Mouse (Mus musculus): ENCODE results near the gene 1700025G04Rik.

The 1700025G04Rik gene

DNA sequence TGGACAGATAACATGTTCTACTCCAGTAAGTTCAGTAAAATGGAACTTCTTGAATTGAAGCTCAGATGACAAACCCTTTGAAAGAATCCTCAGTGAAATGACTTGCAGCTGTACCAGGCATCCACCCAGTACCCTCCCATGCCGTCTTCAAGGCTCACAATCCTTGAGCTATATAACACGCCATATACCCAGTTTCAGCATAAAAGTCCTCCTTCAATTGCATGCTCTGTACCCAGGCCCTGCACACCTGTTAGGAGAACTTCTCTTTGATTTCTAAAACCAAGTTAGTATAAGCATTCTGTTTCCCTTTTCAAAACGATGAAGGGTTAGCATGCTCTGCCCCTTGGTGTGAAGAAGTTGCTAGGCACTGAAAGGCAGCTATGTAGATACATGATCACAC lies 56.2 kb downstream of the 1700025G04Rik start:
- DNase-seq (ENCODE audit: low spot score in 2 of 2) = no peak

GRCm38 (mm10) chr1:152032144-152032543 lies 57.8 kb downstream of the 1700025G04Rik start:
- no peak for DNase-seq (ENCODE audit: low spot score in 2 of 2)

GRCm38 (mm10) chr1:152030546-152030945 lies 59.4 kb downstream of the 1700025G04Rik start:
- DNase-seq (ENCODE audit: low spot score in 2 of 2) = no peak

GRCm38 (mm10) chr1:152028718-152029117 lies 61.2 kb downstream of the 1700025G04Rik start:
- DNase-seq (ENCODE audit: low spot score in 2 of 2) = no peak

DNA sequence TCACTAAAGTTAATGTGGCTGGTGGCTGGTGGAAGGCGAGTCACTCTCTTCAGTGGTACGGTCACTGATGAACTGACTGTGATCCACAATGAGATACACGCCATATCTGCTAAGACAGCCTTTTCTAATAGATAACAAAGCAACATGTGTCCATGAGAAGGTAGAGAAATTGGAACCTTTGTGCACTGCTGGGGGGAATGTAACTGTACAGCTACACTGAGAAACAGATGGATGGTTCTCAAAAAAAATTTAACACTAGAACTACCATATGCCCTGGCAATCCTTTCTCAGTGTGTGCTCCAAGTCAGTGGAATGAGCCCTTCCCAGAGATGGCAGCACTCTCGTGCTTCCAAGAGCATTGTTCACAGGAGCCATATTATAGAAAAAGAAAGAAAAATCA lies 63.2 kb downstream of the 1700025G04Rik start:
- DNase-seq (ENCODE audit: low spot score in 2 of 2) = no peak

DNA sequence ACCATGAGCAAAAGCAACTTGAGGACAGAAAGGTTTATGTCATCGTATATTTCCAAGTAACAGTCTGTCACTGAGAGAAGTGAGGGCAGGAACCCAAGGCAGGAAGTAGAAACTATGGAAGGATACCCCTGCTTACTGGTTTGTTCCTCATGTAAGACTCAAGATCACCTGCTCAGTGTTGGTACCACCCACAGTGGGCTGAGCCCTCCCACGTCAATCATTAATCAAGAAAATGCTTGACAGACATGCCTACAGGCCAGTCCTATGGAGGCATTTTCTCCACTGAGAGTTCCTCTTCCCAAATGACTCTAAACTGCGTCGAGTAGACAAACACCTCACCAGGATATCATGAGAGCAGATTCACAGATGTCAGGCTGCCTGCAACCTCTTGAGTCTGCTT lies 64.6 kb downstream of the 1700025G04Rik start:
- DNase-seq (ENCODE audit: low spot score in 2 of 2) = no peak

- no peak for DNase-seq (ENCODE audit: low spot score in 2 of 2)
These were observed 65.7 kb downstream of the 1700025G04Rik start for GRCm38 (mm10) chr1:152024019-152024787.

GRCm38 (mm10) chr1:152020812-152021211 lies 69.1 kb downstream of the 1700025G04Rik start:
- DNase-seq (ENCODE audit: low spot score in 2 of 2) = no peak

- DNase-seq (ENCODE audit: low spot score in 2 of 2) = no peak
These were observed 69.9 kb downstream of the 1700025G04Rik start for GRCm38 (mm10) chr1:152020070-152020469.

- no peak for DNase-seq (ENCODE audit: low spot score in 2 of 2)
These were observed 70.7 kb downstream of the 1700025G04Rik start for GRCm38 (mm10) chr1:152019196-152019595.

DNA sequence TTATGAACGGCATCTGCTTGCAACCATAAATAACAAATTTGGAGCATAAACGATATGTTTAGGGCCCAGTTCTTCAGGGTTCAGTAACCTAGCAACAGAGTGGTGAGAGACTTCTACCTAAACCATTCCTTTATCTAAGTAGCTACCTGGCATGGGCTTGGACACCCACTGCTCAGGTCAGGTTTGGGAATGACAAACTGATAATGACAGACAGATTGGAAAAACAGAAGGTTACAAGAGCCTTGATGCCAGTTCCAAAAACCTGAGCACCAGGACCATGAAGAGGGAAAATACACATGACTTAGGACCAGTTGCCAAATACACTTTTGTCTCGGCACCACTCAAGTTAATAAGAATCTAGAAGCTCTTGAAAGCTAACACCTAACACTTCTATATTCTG lies 71.6 kb downstream of the 1700025G04Rik start:
- DNase-seq (ENCODE audit: low spot score in 2 of 2) = no peak

- DNase-seq (ENCODE audit: low spot score in 2 of 2) = no peak
These were observed 73.3 kb downstream of the 1700025G04Rik start for GRCm38 (mm10) chr1:152016663-152017062.

DNA sequence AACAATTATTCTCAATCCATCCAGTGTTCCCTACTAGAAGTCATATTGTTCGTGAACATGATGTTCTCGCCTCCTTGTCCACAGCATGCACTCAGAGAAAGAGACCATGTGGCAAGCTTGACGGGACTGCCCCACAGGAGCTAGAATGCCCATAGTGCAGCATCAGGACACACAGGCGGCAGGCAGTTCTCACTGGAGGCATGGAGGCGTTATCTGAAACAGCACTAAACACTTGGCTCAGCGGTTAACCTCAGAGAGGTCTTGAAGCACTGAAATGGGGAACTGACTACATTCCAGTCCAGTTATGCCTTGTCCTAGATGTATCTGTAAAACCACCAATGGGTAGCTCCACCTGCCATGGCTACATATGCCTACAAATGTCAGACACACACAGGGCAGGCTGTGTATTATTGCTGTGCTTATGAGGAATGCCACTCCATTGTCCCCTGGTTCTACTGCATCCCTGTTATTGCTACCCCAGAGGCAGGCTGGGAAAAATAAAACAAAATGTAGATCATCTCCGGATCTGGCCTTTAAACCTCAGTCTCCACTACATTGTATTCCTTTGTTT lies 74.3 kb downstream of the 1700025G04Rik start:
- DNase-seq (ENCODE audit: low spot score in 2 of 2) = no peak

GRCm38 (mm10) chr1:152011741-152012140 lies 78.2 kb downstream of the 1700025G04Rik start:
- DNase-seq (ENCODE audit: low spot score in 2 of 2) = no peak

GRCm38 (mm10) chr1:152010251-152010980 lies 79.5 kb downstream of the 1700025G04Rik start:
- DNase-seq (ENCODE audit: low spot score in 2 of 2) = no peak

DNA sequence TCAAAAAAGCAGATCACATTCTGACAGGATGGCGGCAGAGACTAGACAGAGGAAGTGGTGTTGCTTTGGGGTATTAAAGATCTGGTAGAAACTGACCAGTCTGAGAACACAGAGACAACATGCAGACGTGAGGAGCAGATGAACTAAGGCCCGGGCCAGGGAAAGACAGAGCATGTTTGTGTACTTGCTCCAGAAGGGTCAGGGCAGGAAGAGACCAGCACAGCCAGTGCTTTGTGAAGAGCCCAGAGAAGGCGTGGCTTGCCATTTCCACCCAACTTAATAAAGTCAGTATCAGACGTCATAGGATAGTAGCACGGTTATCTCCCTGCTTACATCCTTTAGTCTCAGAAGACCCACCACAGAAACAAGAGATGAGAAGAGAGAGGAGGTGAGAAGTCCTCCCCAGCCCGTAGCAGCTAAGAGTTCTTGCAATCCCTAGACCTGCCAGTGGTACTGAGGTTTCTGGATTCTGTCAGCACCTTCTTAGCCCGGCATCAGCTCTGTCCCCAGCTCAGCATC lies 81.4 kb downstream of the 1700025G04Rik start:
- DNase-seq (ENCODE audit: low spot score in 2 of 2) = peak in 1 of 2 experiments; percentile 19

GRCm38 (mm10) chr1:152006529-152006928 lies 83.4 kb downstream of the 1700025G04Rik start:
- no peak for DNase-seq (ENCODE audit: low spot score in 2 of 2)

DNA sequence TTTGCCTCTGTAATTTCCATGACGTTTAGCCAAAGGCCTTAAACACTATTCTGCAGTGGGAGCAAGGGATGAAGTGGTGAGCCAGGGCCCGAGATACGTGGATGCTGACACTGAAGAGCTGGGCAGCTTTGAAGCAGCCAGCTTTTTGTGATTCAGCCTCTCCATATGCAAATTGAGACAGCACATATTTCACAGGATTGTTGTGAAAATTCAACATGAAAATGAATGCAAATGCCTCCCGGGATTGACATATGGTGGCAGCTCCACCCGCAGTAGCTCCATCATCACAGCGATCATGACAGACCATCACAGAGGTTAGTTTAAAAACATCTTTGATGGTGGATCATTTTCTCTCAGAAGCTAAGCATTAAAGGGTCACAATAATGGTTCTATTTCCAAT lies 85.4 kb downstream of the 1700025G04Rik start:
- DNase-seq (ENCODE audit: low spot score in 2 of 2) = no peak

DNA sequence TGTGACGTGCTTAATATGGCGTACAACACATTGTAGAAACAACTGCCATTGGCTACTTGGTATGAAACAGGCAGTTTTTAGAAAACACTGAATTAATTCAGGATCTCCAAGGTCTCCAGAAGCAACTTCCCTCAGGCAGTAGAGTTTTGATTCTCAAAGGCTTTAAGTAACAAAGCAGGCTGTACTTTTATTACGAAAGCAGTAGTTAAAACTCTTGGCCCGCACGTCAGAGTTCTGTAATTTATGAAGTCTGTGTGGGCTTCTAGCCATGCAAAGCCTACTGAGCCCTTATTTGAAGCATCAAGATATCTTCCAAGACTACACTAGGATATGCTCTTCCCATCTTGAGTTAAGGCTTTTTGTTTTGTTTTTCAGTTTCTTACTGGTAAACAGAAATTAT lies 89.5 kb downstream of the 1700025G04Rik start:
- DNase-seq (ENCODE audit: low spot score in 2 of 2) = no peak

DNA sequence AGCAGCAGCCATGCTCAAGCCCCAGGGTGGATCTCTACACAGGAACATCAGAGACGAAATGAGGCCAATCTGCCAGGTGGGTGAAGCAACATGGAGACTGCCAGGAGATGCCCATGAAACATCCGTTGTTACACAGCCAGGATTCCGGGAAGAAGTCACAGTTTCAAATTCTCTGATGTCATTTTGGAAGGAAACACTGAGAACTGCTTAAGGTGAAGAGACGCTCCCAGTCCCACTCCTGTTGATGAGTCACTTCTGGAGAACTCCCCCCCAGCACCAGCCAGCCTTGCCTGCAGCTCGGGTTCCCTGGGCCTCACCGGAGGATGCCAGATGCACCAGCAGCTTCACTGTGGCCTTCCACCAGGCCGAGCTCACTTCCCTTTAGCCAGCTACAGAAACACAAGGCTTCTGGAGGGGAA lies 90.5 kb downstream of the 1700025G04Rik start:
- peak; percentile 38 to 63 for DNase-seq (ENCODE audit: low spot score in 2 of 2)

- no peak for DNase-seq (ENCODE audit: low spot score in 2 of 2)
These were observed 91.2 kb downstream of the 1700025G04Rik start for GRCm38 (mm10) chr1:151998721-151999206.

DNA sequence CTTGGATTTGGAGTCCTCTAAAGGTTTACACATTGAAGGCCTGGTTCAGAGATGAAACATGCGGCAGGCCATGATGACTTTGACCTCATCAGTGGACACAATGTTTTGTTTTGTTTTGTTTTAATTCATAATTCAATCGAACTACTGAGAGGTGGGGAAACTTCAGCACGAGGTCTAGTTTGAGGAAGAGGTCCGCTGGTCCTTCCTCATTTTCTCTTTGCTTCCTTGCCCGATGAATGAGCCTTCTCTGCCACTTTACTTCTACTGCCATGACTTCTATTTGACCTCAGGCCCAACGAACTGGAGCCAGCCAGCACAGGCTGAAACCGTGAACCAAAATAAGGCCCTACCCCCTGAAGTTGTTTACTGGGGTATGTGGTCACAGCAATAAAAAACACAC lies 92.3 kb downstream of the 1700025G04Rik start:
- no peak for DNase-seq (ENCODE audit: low spot score in 2 of 2)

Data from right cerebral cortex, postnatal 36 days (tissue).